Mouse (Mus musculus) heart, postnatal 0 days (tissue): ENCODE data around the gene Fabp6. TPM values are rescaled to one million over a fixed set of nuclear protein-coding genes. Genes with fewer than 3 reads are reported as not detected.
A peak's percentile ranks its signal among the peaks of the same experiment; 100 is the strongest.

Source experiments
- ATAC-seq: fragments of 200-750 bp; cut with Nextera tagmentation; 2 replicates; pipeline ENCODE4 v1.8.0; 2017; ENCODE audit warnings: low read depth, moderate number of reproducible peaks, moderate library complexity; ENCODE audit not compliant: insufficient read depth
- DNase-seq: peaks from one replicate; pipeline ENCODE4 v3.0.0-alpha.2; 2016; ENCODE audit warnings: low spot score
- H3K27ac ChIP-seq: fragments of 300-500 bp; sonication (generic); 2 replicates; pipeline ENCODE4 v1.5.1; 2014; ENCODE audit warnings: low read depth, mild to moderate bottlenecking
- H3K27me3 ChIP-seq: fragments of 300-500 bp; sonication (generic); 2 replicates; pipeline ENCODE4 v1.6.1; 2014; ENCODE audit warnings: low read length, mixed read lengths; ENCODE audit not compliant: control insufficient read depth, insufficient read depth
- H3K36me3 ChIP-seq: fragments of 300-500 bp; sonication (generic); replicated peaks from 2 replicates; pipeline ENCODE4 v1.6.1; 2014; ENCODE audit warnings: low read length, mixed read lengths; ENCODE audit not compliant: control insufficient read depth, insufficient read depth
- H3K4me1 ChIP-seq: fragments of 300-500 bp; sonication (generic); 2 replicates; pipeline ENCODE4 v1.6.1; 2014; ENCODE audit warnings: antibody characterized with exemption; ENCODE audit not compliant: control insufficient read depth, insufficient read depth
- H3K4me2 ChIP-seq: fragments of 300-500 bp; sonication (generic); 2 replicates; pipeline ENCODE4 v1.6.1; 2014; ENCODE audit warnings: low read depth, mild to moderate bottlenecking, low read length, moderate library complexity
- H3K4me3 ChIP-seq: fragments of 300-500 bp; sonication (generic); 2 replicates; pipeline ENCODE4 v1.5.1; 2014; ENCODE audit warnings: low read depth, low read length
- H3K9ac ChIP-seq: fragments of 300-500 bp; sonication (generic); replicated peaks from 2 replicates; pipeline ENCODE4 v1.6.1; 2014; ENCODE audit warnings: low read depth, low read length, mixed read lengths
- H3K9me3 ChIP-seq: fragments of 300-500 bp; sonication (generic); replicated peaks from 2 replicates; pipeline ENCODE4 v1.6.1; 2016; ENCODE audit warnings: low read length; ENCODE audit not compliant: control insufficient read depth
- CTCF ChIP-seq: IDR thresholded peaks from 2 replicates; pipeline ENCODE4 v1.5.1; 2016; ENCODE audit warnings: antibody characterized with exemption, control low read depth, low read depth
- EP300 ChIP-seq: IDR thresholded peaks from 2 replicates; pipeline ENCODE4 v1.6.1; 2016; ENCODE audit warnings: antibody characterized with exemption, low read depth
- WGBS: fragments of 180-500 bp; shearing (Covaris S2); extraction: QIAGEN DNeasy Blood & Tissue Kit; methylation state at CpG from one replicate; pipeline ENCODE4 v1.1.7; 2014; 5-methylcytosine and 5-hydroxymethylcytosine counted together
- polyA plus RNA-seq: library from polyadenylated mRNA; unstranded; fragments of >200 nt; fragmentation: Nextera tagmentation; extraction: Ambion mirVana; gene quantifications from 2 replicates; pipeline ENCODE4 v1.2.1, GENCODE M21; 2015
- total RNA-seq: library from RNA; depleted of rRNA; stranded (reverse); fragments of >200 nt; gene quantifications from 2 replicates; pipeline ENCODE4 v1.2.3, GENCODE M21; 2014; ENCODE audit warnings: low replicate concordance; rRNA removed

Gene Fabp6
- not detected in 2 replicates for total RNA-seq
- not detected in 2 replicates for polyA plus RNA-seq

GRCm38 (mm10) chr11:43601440-43601839 lies at the start of gene Fabp6:
Gene Fabp6 (minus strand): TSS chr11:43601540.
- no peaks in the 10 kb centered on the region for H3K36me3 ChIP-seq
- ATAC-seq = no peak

DNA sequence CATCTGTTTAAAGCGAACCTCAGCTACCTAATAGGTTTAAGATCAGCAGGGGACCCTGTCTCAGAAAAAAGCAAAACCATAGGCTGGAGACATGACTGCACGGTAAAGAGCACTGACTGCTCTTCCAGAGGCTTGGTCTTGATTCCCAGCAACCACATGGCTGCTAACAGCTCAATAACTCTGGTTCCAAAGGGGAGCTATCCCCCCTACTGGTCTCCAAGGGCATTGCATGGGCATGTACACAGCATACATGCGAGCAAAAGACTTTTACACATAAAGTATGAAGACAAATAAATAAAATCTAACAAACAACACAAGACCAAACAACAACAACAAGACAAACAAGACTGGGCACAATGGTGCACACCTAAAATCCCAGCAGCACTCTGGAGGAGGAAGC lies 43.9 kb upstream of the Fabp6 start:
- H3K9me3 ChIP-seq = no peaks in the 10 kb centered on the region
- no peak for TF ChIP-seq CTCF
- no peak for TF ChIP-seq EP300
- H3K4me1 ChIP-seq = peaks cover 13% of the 10 kb centered on the region
- H3K27ac ChIP-seq = no peak overlapping the region
- ATAC-seq (no peak), DNase-seq (no peak)
- no peaks in the 10 kb centered on the region for H3K36me3 ChIP-seq
- H3K4me3 ChIP-seq = no peak overlapping the region
- no peak overlapping the region for H3K9ac ChIP-seq
- 90% methylated on average over 3 of the region's 3 CpGs for WGBS
- H3K27me3 ChIP-seq = no peaks in the 10 kb centered on the region
- no peak overlapping the region for H3K4me2 ChIP-seq

More at GRCm38 (mm10) chr11:43601440-43601839, at the start of gene Fabp6:
- no peak within 1 kb of the TSS for H3K4me2 ChIP-seq
- H3K9me3 ChIP-seq = no peaks in the 10 kb centered on the region
- no peaks in the 10 kb centered on the region for H3K4me1 ChIP-seq
- no peak within 1 kb of the TSS for H3K9ac ChIP-seq
- H3K27me3 ChIP-seq = no peaks in the 10 kb centered on the region
- no peak for TF ChIP-seq CTCF
- TF ChIP-seq EP300 = no peak
- H3K4me3 ChIP-seq = no peak within 1 kb of the TSS
- 83% methylated on average over 5 of the region's 5 CpGs for WGBS
- DNase-seq = no peak
- H3K27ac ChIP-seq = no peak within 1 kb of the TSS

DNA sequence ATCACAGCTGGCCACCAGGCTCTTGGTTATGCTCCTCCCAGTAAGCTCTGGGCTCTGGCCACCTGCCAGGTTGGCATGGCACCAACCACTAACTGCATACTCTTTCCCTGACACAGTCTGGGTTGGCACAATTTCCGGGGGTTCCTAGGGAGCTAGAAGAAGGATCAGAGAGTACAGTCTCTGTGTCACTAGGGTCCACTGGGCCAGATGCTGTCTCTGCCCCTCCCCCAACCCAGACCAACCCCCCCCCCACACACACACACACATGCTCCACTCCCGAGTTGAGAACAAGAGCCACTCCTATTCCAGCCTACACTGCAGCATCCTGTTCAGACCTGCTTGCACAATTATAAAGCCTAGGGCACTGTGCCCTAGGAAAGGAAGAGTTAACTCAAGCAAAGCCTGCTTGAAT lies 41.8 kb upstream of the Fabp6 start:
- ATAC-seq (peak; percentile 97), DNase-seq (peak; percentile 83)
- TF ChIP-seq EP300 (no peak), CTCF (no peak)
- Histone ChIP-seq H3K4me2 (no peak overlapping the region), H3K27ac (peak overlapping the region; percentile 66; the same call in 1 of the 2 replicates), H3K9ac (no peak overlapping the region), H3K4me3 (no peak overlapping the region), H3K36me3 (no peaks in the 10 kb centered on the region), H3K4me1 (peaks cover 13% of the 10 kb centered on the region), H3K9me3 (no peaks in the 10 kb centered on the region; the same call in 1 of the 2 replicates), H3K27me3 (no peaks in the 10 kb centered on the region)
- 5% methylated on average over 2 of the region's 2 CpGs for WGBS

DNA sequence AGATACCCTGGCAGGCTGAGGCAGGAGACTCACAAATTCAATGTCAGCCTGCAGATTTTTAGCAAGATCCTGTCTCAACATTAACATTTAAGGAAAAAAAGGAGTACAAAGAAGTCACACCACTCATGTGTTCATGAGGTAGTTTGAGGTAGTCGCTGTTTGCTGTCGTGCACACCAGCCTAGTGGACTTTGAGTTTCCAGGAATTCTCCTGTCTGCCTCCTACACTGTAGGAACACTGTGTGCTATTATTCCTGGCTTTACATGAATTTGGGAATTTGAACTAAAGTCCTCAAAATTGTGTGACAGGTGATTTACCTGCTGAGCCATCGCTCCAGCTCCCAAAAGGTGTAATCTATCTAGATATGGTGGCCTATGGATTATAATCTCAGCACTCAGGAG lies 37.1 kb upstream of the Fabp6 start:
- H3K9me3 ChIP-seq = no peaks in the 10 kb centered on the region; the same call in 1 of the 2 replicates
- no peak overlapping the region for H3K4me3 ChIP-seq
- H3K4me1 ChIP-seq = peaks cover 16% of the 10 kb centered on the region
- H3K9ac ChIP-seq = no peak overlapping the region
- H3K27me3 ChIP-seq = no peaks in the 10 kb centered on the region
- ATAC-seq = no peak
- H3K27ac ChIP-seq = no peak overlapping the region
- no peak for TF ChIP-seq EP300
- TF ChIP-seq CTCF = no peak
- no peak overlapping the region for H3K4me2 ChIP-seq
- H3K36me3 ChIP-seq = no peaks in the 10 kb centered on the region
- 86% methylated on average over 3 of the region's 3 CpGs for WGBS
- no peak for DNase-seq

GRCm38 (mm10) chr11:43636761-43637160 lies 35.4 kb upstream of the Fabp6 start:
- H3K9ac ChIP-seq = no peak overlapping the region
- ATAC-seq = no peak
- H3K4me2 ChIP-seq = no peak overlapping the region
- no peaks in the 10 kb centered on the region; the same call in 1 of the 2 replicates for H3K9me3 ChIP-seq
- peaks cover 15% of the 10 kb centered on the region for H3K4me1 ChIP-seq
- no peak overlapping the region for H3K27ac ChIP-seq
- no peaks in the 10 kb centered on the region for H3K27me3 ChIP-seq
- 61% methylated on average over 4 of the region's 4 CpGs for WGBS
- DNase-seq = no peak
- TF ChIP-seq CTCF (no peak), EP300 (no peak)
- no peak overlapping the region for H3K4me3 ChIP-seq
- H3K36me3 ChIP-seq = no peaks in the 10 kb centered on the region

- Histone ChIP-seq H3K4me2 (peak overlapping the region; percentile 42), H3K27ac (peak overlapping the region; percentile 71), H3K4me1 (peaks cover 15% of the 10 kb centered on the region), H3K4me3 (no peak overlapping the region), H3K36me3 (no peaks in the 10 kb centered on the region), H3K9me3 (no peaks in the 10 kb centered on the region), H3K9ac (peak overlapping the region; percentile 22; the same call in 1 of the 2 replicates), H3K27me3 (no peaks in the 10 kb centered on the region)
- TF ChIP-seq CTCF = peak; percentile 23; the same call in 1 of the 2 replicates
- 0 out of 2 replicates have a peak, but pooled peaks have one; percentile 32 for TF ChIP-seq EP300
- ATAC-seq (peak; percentile 83), DNase-seq (peak; percentile 86)
- 12% methylated on average over 19 of the region's 19 CpGs for WGBS
These were observed 32.5 kb upstream of the Fabp6 start for GRCm38 (mm10) chr11:43633658-43634401.
